12 mouse cellular contexts compared by ENCODE assay signal in genomic region chr1:85928688-85929065, GRCm38 (mm10). TPM values are rescaled to one million over a fixed set of nuclear protein-coding genes. Genes with fewer than 3 reads are reported as not detected.
DNase-seq lines count a peak whose midpoint lies in the region; ATAC-seq and TF ChIP-seq lines count a peak whose summit lies in the region.
"Had no signal": no experiment of that assay in that cellular context is flagged by ENCODE, and none has a peak within 500 bp of the region (broad histone marks: within the 10 kb centered on the region; RNA-seq: fewer than 3 reads in every experiment).

No protein-coding gene starts in this region.

- peak; percentile 47 for ATAC-seq in hindbrain, embryonic 12.5 days (ENCODE audit: low FRiP score)
- peak; percentile 23 for ATAC-seq in midbrain, embryonic 16.5 days
- no peak for ATAC-seq in megakaryocyte, adult 5-6 weeks (ENCODE audit: poor library complexity, severe bottlenecking)
- no peak for ATAC-seq in liver, embryonic 11.5 days (replicated peaks; ENCODE audit: low FRiP score)

- TF ChIP-seq POLR2A in thymus, adult 2 months (IDR thresholded peaks at IDR 0.05; ENCODE audit: control insufficient read depth, extremely low read depth, insufficient read depth, low read length, poor library complexity) = no peak

- H3K4me2 ChIP-seq in hindbrain, embryonic 12.5 days (replicated peaks) = no peak overlapping the region
- H3K4me2 ChIP-seq in midbrain, embryonic 16.5 days (ENCODE audit: low read length) = peak overlapping the region; percentile 4; the same call in 1 of the 2 replicates
- no peak overlapping the region for H3K4me2 ChIP-seq in liver, embryonic 11.5 days
- H3K4me2 ChIP-seq: embryonic facial prominence, embryonic 12.5 days; stomach, embryonic 15.5 days had no signal

- H3K36me3 ChIP-seq in thymus, adult 2 months (ENCODE audit: control insufficient read depth, insufficient read depth, low read length) = no peaks in the 10 kb centered on the region
- no peaks in the 10 kb centered on the region for H3K36me3 ChIP-seq in hindbrain, embryonic 12.5 days
- no peaks in the 10 kb centered on the region for H3K36me3 ChIP-seq in midbrain, embryonic 16.5 days (ENCODE audit: control insufficient read depth, insufficient read depth, low read length)
- no peaks in the 10 kb centered on the region for H3K36me3 ChIP-seq in liver, embryonic 11.5 days (ENCODE audit: control insufficient read depth, insufficient read depth, low read length)
- H3K36me3 ChIP-seq: embryonic facial prominence, embryonic 12.5 days; stomach, embryonic 15.5 days had no signal

- no peak for TF ChIP-seq CTCF in thymus, adult 2 months (IDR thresholded peaks at IDR 0.05; ENCODE audit: borderline replicate concordance, control insufficient read depth, extremely low read depth, insufficient read depth, low read length, poor library complexity)

- H3K9ac ChIP-seq in hindbrain, embryonic 12.5 days = no peak overlapping the region
- H3K9ac ChIP-seq in midbrain, embryonic 16.5 days (ENCODE audit: low read depth, low read length) = no peak overlapping the region
- H3K9ac ChIP-seq in liver, embryonic 11.5 days (ENCODE audit: low read depth, low read length) = no peak overlapping the region
- H3K9ac ChIP-seq: embryonic facial prominence, embryonic 12.5 days; stomach, embryonic 15.5 days had no signal

- peak; percentile 19 for DNase-seq in thymus, adult 2 months
- DNase-seq in thymus, adult 18-20 months = no peak
- no peak for DNase-seq in layer of hippocampus, adult 9-10 months (ENCODE audit: low spot score)
- no peak for DNase-seq in liver, embryonic 11.5 days (ENCODE audit: low spot score)
- DNase-seq: gastrocnemius, postnatal 10 days; lung, adult 18-20 months had no signal

- peak overlapping the region; percentile 80 for H3K27ac ChIP-seq in thymus, adult 2 months (ENCODE audit: control insufficient read depth, insufficient read depth, low read length)
- H3K27ac ChIP-seq in hindbrain, embryonic 12.5 days = peak overlapping the region; percentile 66
- peak overlapping the region; percentile 85 for H3K27ac ChIP-seq in midbrain, embryonic 16.5 days (ENCODE audit: low read length)
- no peak overlapping the region for H3K27ac ChIP-seq in liver, embryonic 11.5 days (ENCODE audit: low read depth, low read length)
- H3K27ac ChIP-seq: embryonic facial prominence, embryonic 12.5 days; stomach, embryonic 15.5 days had no signal

- H3K4me3 ChIP-seq in thymus, adult 2 months (ENCODE audit: control insufficient read depth, insufficient read depth, low read length) = 0 out of 2 replicates have a peak overlapping the region, but pooled peaks have one; percentile 8
- H3K4me3 ChIP-seq in hindbrain, embryonic 12.5 days = no peak overlapping the region
- no peak overlapping the region for H3K4me3 ChIP-seq in midbrain, embryonic 16.5 days (ENCODE audit: low read depth, low read length)
- H3K4me3 ChIP-seq in liver, embryonic 11.5 days (ENCODE audit: low read depth, low read length) = no peak overlapping the region
- H3K4me3 ChIP-seq: embryonic facial prominence, embryonic 12.5 days; stomach, embryonic 15.5 days had no signal

- no peaks in the 10 kb centered on the region for H3K9me3 ChIP-seq in hindbrain, embryonic 12.5 days (replicated peaks)
- H3K9me3 ChIP-seq in midbrain, embryonic 16.5 days (replicated peaks; ENCODE audit: control insufficient read depth, low read length, poor library complexity, severe bottlenecking) = no peaks in the 10 kb centered on the region
- no peaks in the 10 kb centered on the region for H3K9me3 ChIP-seq in liver, embryonic 11.5 days (ENCODE audit: control insufficient read depth, low read length)
- H3K9me3 ChIP-seq: embryonic facial prominence, embryonic 12.5 days; stomach, embryonic 15.5 days had no signal

- peaks cover 20% of the 10 kb centered on the region for H3K4me1 ChIP-seq in thymus, adult 2 months (replicated peaks; ENCODE audit: control insufficient read depth, insufficient read depth, low read length)
- peaks cover 33% of the 10 kb centered on the region for H3K4me1 ChIP-seq in hindbrain, embryonic 12.5 days
- peaks cover 32% of the 10 kb centered on the region for H3K4me1 ChIP-seq in midbrain, embryonic 16.5 days (ENCODE audit: control insufficient read depth, insufficient read depth, low read length)
- peaks cover 3% of the 10 kb centered on the region for H3K4me1 ChIP-seq in liver, embryonic 11.5 days (replicated peaks; ENCODE audit: control insufficient read depth, insufficient read depth, low read length)

- H3K27me3 ChIP-seq in thymus, adult 2 months (ENCODE audit: control insufficient read depth, insufficient read depth, low read length) = no peaks in the 10 kb centered on the region
- no peaks in the 10 kb centered on the region for H3K27me3 ChIP-seq in hindbrain, embryonic 12.5 days
- H3K27me3 ChIP-seq in midbrain, embryonic 16.5 days (ENCODE audit: control insufficient read depth, insufficient read depth, low read depth, low read length) = no peaks in the 10 kb centered on the region
- no peaks in the 10 kb centered on the region for H3K27me3 ChIP-seq in liver, embryonic 11.5 days (replicated peaks; ENCODE audit: control insufficient read depth, insufficient read depth, low read length)
- H3K27me3 ChIP-seq: embryonic facial prominence, embryonic 12.5 days; stomach, embryonic 15.5 days had no signal

- WGBS in thymus, adult 2 months = 34% methylated on average over 4 of the region's 4 CpGs
- WGBS in hindbrain, embryonic 12.5 days = 49% methylated on average over 4 of the region's 4 CpGs
- 59% methylated on average over 4 of the region's 4 CpGs for WGBS in midbrain, embryonic 16.5 days
- 73% methylated on average over 4 of the region's 4 CpGs for WGBS in liver, embryonic 11.5 days

RNA-seq across cellular contexts. Expression of gene 4933407L21Rik, which starts 0.4 kb away (rescaled TPM):
- 1.5 and 2.2 TPM in 2 replicates for polyA plus RNA-seq in thymus, adult 2 months (2012; rRNA removed)
- 1.3 and 1.6 TPM in 2 replicates for polyA plus RNA-seq in hindbrain, embryonic 12.5 days (2016; fragmentation: Nextera tagmentation; extraction: Ambion mirVana)
- 10.1 and 10.5 TPM in 2 replicates for polyA plus RNA-seq in midbrain, embryonic 16.5 days (2015; fragmentation: Nextera tagmentation; extraction: Ambion mirVana)
- total RNA-seq in megakaryocyte, adult 5-6 weeks (2015) = not detected in 2 replicates
- 0.22 TPM in 1 of 2 replicates, not detected in the other for total RNA-seq in megakaryocyte, adult 5-6 weeks (2017)
- polyA plus RNA-seq in liver, embryonic 11.5 days (2014; fragmentation: Nextera tagmentation; extraction: Ambion mirVana) = not detected in 2 replicates
- total RNA-seq: gastrocnemius, postnatal 10 days; heart, postnatal 25 days had no signal

RNA-seq across cellular contexts. Expression of gene Gpr55, which starts 32.1 kb away (rescaled TPM):
- polyA plus RNA-seq in thymus, adult 2 months (2012; rRNA removed) = 1.5 and 1.8 TPM in 2 replicates
- polyA plus RNA-seq in hindbrain, embryonic 12.5 days (2016; fragmentation: Nextera tagmentation; extraction: Ambion mirVana) = 0.09 TPM in 1 of 2 replicates, not detected in the other
- polyA plus RNA-seq in midbrain, embryonic 16.5 days (2015; fragmentation: Nextera tagmentation; extraction: Ambion mirVana) = 0.07 and 0.13 TPM in 2 replicates
- total RNA-seq in megakaryocyte, adult 5-6 weeks (2015) = 0.07 TPM in 2 replicates
- 0.33 and 0.53 TPM in 2 replicates for total RNA-seq in megakaryocyte, adult 5-6 weeks (2017)
- polyA plus RNA-seq in liver, embryonic 11.5 days (2014; fragmentation: Nextera tagmentation; extraction: Ambion mirVana) = not detected in 2 replicates
- total RNA-seq: gastrocnemius, postnatal 10 days; heart, postnatal 25 days had no signal

RNA-seq across cellular contexts. Expression of gene Itm2c, which starts 34.6 kb away (rescaled TPM):
- polyA plus RNA-seq in thymus, adult 2 months (2012; rRNA removed) = 186 and 232 TPM in 2 replicates
- polyA plus RNA-seq in hindbrain, embryonic 12.5 days (2016; fragmentation: Nextera tagmentation; extraction: Ambion mirVana) = 169 and 173 TPM in 2 replicates
- 249 and 258 TPM in 2 replicates for polyA plus RNA-seq in midbrain, embryonic 16.5 days (2015; fragmentation: Nextera tagmentation; extraction: Ambion mirVana)
- 32.8 and 32.9 TPM in 2 replicates for total RNA-seq in megakaryocyte, adult 5-6 weeks (2015)
- total RNA-seq in megakaryocyte, adult 5-6 weeks (2017) = 77.9 and 83.6 TPM in 2 replicates
- 39.7 and 41.8 TPM in 2 replicates for polyA plus RNA-seq in liver, embryonic 11.5 days (2014; fragmentation: Nextera tagmentation; extraction: Ambion mirVana)

Comparison
In these comparisons a context has a peak if more than half of its experiments do, and no peak if none do; other contexts are left out.
1. ATAC-seq: peak in hindbrain, embryonic 12.5 days (single experiment) and midbrain, embryonic 16.5 days (single experiment); none in megakaryocyte, adult 5-6 weeks (single experiment) and liver, embryonic 11.5 days (single experiment).